Mouse (Mus musculus) bone marrow, adult 2 months (tissue): ENCODE measurements around the gene Nrg3.
"Not testable (repeated sequence)": the region's sequence is repeated elsewhere in the genome, so short reads cannot be mapped to it uniquely, and the experiment has no call there.

Experiments used
- CTCF ChIP-seq: fragments of 200-500 bp; IDR thresholded peaks from 2 replicates; pipeline ENCODE4 v1.5.1; 2011; ENCODE audit warnings: low read length, control low read depth; ENCODE audit not compliant: control insufficient read depth, insufficient read depth
- POLR2A ChIP-seq: fragments of 200-500 bp; IDR thresholded peaks from 2 replicates; pipeline ENCODE4 v1.6.1; 2011; ENCODE audit warnings: low read depth, mild to moderate bottlenecking, control low read depth, low read length, borderline replicate concordance; ENCODE audit not compliant: control insufficient read depth

- not testable (repeated sequence) for TF ChIP-seq CTCF, POLR2A
These were observed 356.2 kb downstream of the Nrg3 start for GRCm38 (mm10) chr14:39116522-39117231.
